Mouse (Mus musculus) bone marrow, adult 2 months (tissue): Measurements from ENCODE around the gene Naa60.

ENCODE experiments used
- CTCF ChIP-seq: fragments of 200-500 bp; IDR thresholded peaks from 2 replicates; pipeline ENCODE4 v1.5.1; 2011; ENCODE audit warnings: low read length, control low read depth; ENCODE audit not compliant: control insufficient read depth, insufficient read depth
- POLR2A ChIP-seq: fragments of 200-500 bp; IDR thresholded peaks from 2 replicates; pipeline ENCODE4 v1.6.1; 2011; ENCODE audit warnings: low read depth, mild to moderate bottlenecking, control low read depth, low read length, borderline replicate concordance; ENCODE audit not compliant: control insufficient read depth

- TF ChIP-seq POLR2A = no peak
- no peak for TF ChIP-seq CTCF
Observed at GRCm38 (mm10) chr16:3907471-3907870, 35.3 kb downstream of the Naa60 start.
